Mouse (Mus musculus) telencephalon, adult 2 months (tissue): ENCODE data around the gene Zcchc17.

ENCODE experiments used
- DNase-seq: peaks from one replicate; pipeline ENCODE4 v3.0.0-alpha.2; 2011; ENCODE audit warnings: low read depth, low spot score

Gene Zcchc17

DNA sequence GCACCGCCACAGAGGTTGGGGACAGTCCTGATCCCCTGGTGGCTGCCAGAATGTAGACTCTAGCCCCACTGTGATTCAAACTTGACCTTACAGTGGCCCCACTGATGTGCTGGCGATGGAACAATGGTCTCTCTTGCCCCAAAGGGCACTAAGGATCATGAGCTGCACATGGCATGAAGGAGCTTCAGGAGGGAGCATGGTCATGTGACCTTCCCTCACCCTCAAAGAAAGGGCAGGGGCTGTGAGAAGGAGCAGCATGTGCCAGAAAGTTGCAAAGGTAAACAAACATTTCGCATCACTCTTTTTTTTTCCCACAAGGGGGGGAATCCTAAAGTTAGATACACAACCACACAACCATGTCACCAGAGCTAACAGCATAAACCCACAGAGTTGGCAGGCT is 41.6 kb downstream of the Zcchc17 start:
- no peak for DNase-seq

GRCm38 (mm10) chr4:130316691-130317090 is 43.1 kb downstream of the Zcchc17 start:
- no peak for DNase-seq

DNA sequence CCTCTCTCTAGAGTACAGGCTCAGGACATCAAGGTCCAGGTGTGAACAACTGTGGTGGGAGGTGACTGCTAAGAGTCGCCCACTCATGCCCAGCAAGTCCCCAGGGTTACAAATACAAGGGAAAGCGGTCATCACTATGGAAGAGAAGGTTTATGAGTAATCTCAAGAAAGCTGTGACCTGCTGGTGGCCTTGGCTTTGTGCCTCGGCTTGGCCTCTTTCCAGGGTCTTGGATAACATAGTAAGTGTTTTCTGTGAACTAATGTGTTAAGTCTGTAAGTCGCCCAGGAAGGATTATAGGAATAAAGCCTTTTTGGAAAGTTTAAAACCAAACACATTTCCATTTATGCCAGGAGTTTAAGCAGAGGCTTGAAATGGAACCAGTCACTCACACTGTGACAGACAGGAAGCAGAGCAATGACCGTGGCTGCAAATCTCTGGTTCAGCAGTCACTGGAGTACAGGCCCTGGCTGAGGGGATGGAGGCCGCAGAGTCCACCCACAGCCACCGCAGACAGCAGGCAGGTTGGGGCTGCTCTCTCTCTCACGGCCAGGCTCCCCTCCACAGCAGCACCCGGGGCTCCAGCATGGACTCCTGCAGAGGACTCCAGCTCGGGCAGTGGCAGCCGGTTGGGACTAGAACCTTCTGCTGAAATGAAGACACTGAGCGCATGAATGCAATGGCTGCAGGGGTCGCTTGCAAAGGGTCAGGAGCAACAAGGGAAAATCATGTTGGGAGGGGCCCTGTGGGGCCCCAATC is 43.8 kb downstream of the Zcchc17 start:
- DNase-seq: no peak

- DNase-seq: no peak
Measured at GRCm38 (mm10) chr4:130313552-130313951, 46.2 kb downstream of the Zcchc17 start.

DNA sequence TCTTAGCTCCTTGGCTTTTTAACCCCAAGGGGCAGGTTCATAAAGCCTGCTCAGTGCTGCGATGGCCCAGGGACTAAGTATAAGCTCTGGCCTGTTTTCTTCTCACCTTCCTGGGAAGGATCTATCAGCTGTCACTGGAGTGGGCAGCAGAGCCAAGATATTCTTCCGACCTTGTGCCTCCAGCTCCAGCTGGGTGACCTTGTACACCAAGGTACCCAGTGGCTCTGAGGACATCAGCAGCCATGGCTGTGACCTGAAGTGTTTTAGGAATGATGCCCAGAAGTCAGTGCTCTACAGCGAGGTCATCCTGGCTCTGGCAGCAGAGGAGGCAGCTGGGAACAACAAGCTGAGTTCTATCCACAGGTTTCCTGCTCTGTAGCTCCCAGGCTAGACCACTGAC is 47.2 kb downstream of the Zcchc17 start:
- DNase-seq: no peak

DNA sequence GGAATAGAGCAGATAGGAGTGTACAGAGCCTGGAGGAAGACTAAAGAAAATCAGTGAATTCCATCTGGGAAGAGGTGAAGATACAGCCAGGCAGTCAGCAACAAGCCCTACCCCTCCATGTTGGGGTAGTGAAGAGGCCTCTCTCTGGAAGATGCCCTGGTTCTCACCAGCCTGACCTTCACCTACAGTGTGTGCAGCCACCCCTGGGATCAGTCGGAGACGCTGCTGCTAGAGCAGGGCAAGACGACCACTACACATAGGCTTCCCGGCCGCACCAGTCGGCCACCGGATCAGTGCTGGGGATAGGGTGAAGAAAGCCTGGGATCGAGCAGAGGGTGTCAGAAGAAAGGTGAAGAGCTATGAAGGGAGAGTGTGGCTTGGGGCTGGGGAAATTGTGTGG is 50.5 kb downstream of the Zcchc17 start:
- DNase-seq: no peak

DNA sequence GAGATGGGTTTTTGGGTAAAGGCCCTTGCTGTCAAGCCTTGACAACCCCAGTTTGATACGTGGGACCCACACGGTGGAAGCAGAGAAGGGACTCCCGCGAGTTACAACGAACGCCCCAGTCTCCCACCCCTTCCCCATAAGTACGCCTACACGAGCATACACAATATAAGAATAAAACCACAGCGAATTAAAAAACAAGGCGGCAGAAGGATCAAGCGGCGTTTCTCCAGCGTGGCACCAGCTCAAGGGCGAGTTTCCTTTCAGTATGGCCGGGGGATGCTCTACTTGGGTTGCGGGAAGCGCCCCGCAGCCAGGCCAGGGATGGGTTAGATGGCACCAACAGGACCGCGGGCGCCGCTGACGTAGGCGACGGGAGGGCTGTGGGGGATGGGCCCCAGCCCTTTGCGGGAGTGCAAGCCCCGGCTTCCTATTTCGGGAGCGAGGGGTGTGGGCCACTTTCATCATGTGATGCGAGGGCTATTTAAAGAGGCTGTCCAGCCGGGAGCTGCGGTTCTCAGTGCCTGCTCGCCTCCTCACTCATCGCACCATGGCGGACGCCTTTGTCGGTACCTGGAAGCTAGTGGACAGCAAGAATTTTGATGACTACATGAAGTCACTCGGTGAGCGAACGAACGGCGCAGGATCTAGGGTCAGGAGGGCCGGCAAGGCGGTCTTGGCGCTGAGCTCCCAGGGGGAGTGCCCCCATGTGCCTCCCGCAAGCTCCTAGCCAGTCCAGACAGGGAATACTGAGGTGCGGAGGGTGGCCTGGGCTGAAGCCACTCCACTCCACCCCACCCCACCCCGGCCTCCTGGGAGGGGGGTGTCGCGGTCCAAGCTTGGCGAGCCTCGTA is 51.3 kb downstream of the Zcchc17 start, which contains the start of the genes Fabp3 and Gm10570:
Gene Fabp3, plus strand, starts transcription at position 365 of the 851 bp plus-strand sequence.
Gene Gm10570, minus strand, starts transcription at position 444 of the 851 bp plus-strand sequence.
- peak; percentile 68 for DNase-seq

DNA sequence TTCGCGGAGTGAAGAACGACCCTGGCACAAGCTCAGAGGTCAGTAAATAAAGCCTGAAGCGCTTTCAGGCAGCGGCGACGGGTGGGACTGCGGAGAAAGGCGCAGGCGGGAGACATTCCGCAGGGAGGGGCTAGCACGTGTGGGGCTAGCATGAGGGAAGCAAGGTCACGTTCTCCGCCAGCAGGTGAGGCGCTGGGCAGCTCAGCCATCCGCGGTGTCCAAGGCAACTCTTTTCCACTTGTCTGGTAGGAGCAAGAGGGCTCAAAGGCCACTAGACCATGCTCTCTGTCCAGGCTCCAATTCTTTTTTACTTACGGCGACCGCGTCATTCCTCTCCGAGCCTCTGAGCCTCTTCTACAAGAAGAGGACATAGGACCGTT is 51.9 kb downstream of the Zcchc17 start:
- no peak for DNase-seq

GRCm38 (mm10) chr4:130306796-130307630 is 52.7 kb downstream of the Zcchc17 start:
- DNase-seq: no peak

DNA sequence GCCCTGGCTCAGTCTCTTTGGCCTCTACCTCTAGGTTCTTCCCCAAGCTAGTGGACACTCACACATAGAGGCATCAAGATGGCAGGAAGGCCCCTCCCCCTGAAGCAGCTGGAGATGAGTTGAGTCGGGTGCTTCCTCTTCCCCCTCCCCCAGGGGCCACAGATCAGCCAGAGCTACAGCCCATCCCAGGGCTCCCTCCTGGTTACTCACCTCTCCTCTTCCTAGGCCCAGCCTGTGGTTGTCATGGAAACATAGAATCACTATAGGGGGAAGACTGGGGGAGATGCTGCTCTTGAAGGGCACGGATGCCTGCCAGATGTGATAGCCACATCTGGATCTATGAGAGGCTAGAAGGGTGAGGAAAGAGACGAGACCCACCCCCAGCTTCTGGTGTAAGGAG is 55.0 kb downstream of the Zcchc17 start:
- DNase-seq: no peak

DNA sequence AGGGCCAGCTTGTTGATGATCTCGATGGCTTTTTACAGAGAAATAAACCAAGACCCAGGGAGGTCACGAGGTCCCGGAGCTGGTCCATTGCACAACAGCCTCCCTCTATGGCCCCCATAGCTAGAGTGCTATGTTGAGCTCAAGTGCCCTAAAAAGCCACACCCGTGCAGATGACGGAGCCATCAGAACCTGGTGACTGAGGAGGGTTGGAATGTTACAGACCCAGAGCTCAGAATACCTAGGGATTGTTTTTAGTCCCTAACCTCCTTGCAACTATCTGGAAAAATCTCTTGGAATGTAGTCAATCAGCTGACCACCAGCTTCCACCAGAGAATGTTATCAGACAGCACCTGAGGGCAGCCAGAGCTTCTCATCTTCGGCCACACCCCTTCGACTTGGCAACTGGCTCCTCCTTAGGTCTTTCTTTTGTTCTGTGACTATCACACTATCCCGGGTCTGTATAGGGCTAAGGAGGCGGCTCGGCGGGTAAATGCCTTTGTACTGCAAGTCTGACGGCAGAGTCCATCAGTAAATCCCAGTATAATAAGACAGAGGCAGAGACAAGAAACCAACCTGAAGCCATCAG is 57.4 kb downstream of the Zcchc17 start:
- no peak for DNase-seq

- no peak for DNase-seq
Measured at GRCm38 (mm10) chr4:130299629-130300018, 60.1 kb downstream of the Zcchc17 start.

DNA sequence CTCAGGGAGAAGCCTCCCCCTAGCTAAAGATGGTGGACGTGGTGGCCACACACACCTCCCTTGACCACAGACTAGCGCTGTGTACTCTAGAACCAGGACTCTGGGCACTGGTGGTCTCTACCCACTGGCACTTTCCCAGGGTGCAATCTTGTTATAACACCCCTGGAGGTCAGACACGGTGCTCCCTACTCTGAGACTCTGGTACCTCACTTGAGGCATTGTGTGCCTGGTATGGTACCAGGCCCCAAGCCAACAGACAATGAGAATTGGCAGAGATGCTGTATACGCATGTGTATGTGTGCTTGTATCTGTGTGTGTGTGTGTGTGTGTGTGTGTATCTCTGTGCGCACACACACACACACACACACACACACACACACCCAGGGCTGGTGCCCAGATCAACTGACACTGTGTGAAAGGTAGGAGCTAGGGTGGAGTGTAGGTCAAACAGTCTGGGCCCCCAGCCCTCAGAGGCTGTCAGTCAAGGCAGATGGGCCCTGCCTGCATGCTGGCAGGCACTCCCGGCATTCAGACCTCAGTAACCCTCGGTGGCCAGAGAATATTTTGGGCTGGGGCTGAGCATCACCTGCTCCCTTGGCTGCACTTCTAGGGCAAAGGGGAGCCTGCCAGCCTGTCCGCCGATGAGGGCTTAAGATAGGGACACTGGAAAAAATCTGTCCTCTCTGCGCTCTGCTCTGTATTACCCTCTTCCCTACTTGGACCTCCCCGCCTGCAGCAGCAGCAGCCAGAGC is 60.7 kb downstream of the Zcchc17 start:
- DNase-seq: no peak

- no peak for DNase-seq
Measured at GRCm38 (mm10) chr4:130297123-130297529, 62.6 kb downstream of the Zcchc17 start.

GRCm38 (mm10) chr4:130296243-130296965 is 63.3 kb downstream of the Zcchc17 start:
- DNase-seq: no peak

DNA sequence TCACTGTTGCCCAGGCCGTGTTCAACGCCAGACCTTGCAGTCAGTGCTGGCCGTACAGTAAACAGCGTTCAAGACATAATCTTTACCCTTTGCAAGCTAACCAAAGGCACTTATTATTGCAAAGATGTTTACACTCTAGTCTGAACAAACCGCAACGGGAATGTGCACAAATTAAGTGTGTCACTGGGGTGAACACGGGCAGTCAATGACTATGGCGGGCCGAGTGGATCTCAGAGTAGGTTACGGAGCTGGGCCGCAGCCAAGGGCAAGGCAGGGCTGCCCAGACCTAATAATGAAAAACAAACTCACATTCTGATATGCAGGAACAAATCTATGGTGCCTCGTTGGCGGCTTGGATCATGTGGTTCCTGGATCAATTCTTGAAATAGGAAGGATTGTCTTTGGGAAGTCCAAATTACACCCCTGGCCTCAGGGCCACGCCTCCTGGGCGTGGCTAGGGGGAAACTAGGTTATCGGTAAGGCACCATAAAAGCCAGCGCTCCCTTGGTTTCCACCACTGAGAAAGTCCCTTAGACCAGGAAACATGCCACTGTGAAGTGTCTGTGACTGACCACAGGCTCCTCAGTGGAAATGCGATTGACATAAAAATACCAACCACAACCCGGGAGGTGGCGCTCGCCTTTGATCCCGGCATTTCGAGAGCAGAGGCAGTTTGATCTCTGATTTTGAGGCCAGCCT is 64.5 kb downstream of the Zcchc17 start:
- DNase-seq: no peak

DNA sequence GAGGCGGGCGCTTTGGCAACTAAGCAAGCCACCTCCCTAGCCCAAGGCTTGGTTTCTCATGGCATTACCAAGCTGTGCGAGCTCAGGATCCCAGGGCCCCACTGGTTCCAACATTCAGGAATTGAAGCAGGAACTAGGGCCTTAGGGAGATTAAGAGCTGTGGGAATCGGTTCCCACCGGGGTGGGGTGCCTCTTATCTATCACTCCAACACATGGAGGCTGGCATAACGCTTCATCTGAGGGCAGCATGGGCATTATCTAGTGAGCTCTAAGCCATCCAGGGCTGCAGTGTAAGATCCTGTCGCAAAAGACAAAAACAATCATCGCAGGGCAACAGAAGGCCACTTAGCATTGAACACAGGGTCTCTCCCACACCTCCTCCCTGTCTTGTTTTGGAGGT is 65.2 kb downstream of the Zcchc17 start:
- no peak for DNase-seq

- DNase-seq: no peak
Measured at GRCm38 (mm10) chr4:130292271-130292670, 67.5 kb downstream of the Zcchc17 start.

GRCm38 (mm10) chr4:130289824-130290223 is 69.9 kb downstream of the Zcchc17 start:
- DNase-seq: no peak
